Mouse (Mus musculus) NIH3T3 (cell line): Measurements from ENCODE around the gene Gadd45g.

Experiments
- DNase-seq: peaks from one replicate; pipeline ENCODE4 v3.0.0-alpha.2; 2012; ENCODE audit warnings: low read depth

Gadd45g gene

GRCm38 (mm10) chr13:51853301-51854243 lies 7.1 kb downstream of the Gadd45g start:
- peak; percentile 92 for DNase-seq

- DNase-seq = no peak
These were observed 9.1 kb downstream of the Gadd45g start for GRCm38 (mm10) chr13:51855584-51855983.

- DNase-seq = no peak
These were observed 10.7 kb downstream of the Gadd45g start for GRCm38 (mm10) chr13:51857156-51857555.

GRCm38 (mm10) chr13:51858475-51858874 lies 12.0 kb downstream of the Gadd45g start:
- peak; percentile 80 for DNase-seq

GRCm38 (mm10) chr13:51859174-51859573 lies 12.7 kb downstream of the Gadd45g start:
- DNase-seq = no peak

- no peak for DNase-seq
These were observed 13.3 kb downstream of the Gadd45g start for GRCm38 (mm10) chr13:51859798-51860197.

- DNase-seq = no peak
These were observed 16.3 kb downstream of the Gadd45g start for GRCm38 (mm10) chr13:51862750-51863149.

GRCm38 (mm10) chr13:51866151-51866659 lies 19.7 kb downstream of the Gadd45g start:
- no peak for DNase-seq

GRCm38 (mm10) chr13:51868491-51869128 lies 22.1 kb downstream of the Gadd45g start:
- peak; percentile 54 for DNase-seq

- no peak for DNase-seq
These were observed 22.6 kb downstream of the Gadd45g start for GRCm38 (mm10) chr13:51869129-51869491.

GRCm38 (mm10) chr13:51871148-51871547 lies 24.7 kb downstream of the Gadd45g start:
- DNase-seq = no peak

GRCm38 (mm10) chr13:51872252-51872962 lies 25.9 kb downstream of the Gadd45g start:
- no peak for DNase-seq

GRCm38 (mm10) chr13:51872963-51873514 lies 26.6 kb downstream of the Gadd45g start:
- no peak for DNase-seq

GRCm38 (mm10) chr13:51873786-51874185 lies 27.3 kb downstream of the Gadd45g start:
- DNase-seq = no peak

GRCm38 (mm10) chr13:51876131-51876530 lies 29.7 kb downstream of the Gadd45g start:
- no peak for DNase-seq

GRCm38 (mm10) chr13:51878806-51879205 lies 32.3 kb downstream of the Gadd45g start:
- DNase-seq = no peak

GRCm38 (mm10) chr13:51879571-51879970 lies 33.1 kb downstream of the Gadd45g start:
- DNase-seq = no peak

GRCm38 (mm10) chr13:51880019-51880418 lies 33.5 kb downstream of the Gadd45g start:
- no peak for DNase-seq

- DNase-seq = no peak
These were observed 35.0 kb downstream of the Gadd45g start for GRCm38 (mm10) chr13:51881271-51882128.

- DNase-seq = no peak
These were observed 35.7 kb downstream of the Gadd45g start for GRCm38 (mm10) chr13:51882218-51882617.

- DNase-seq = no peak
These were observed 37.8 kb downstream of the Gadd45g start for GRCm38 (mm10) chr13:51884250-51884649.
